Mouse (Mus musculus) hindlimb bud, embryonic 11.5 days (tissue): ENCODE results near the gene Fscn2.
"Not testable (repeated sequence)": the region's sequence is repeated elsewhere in the genome, so short reads cannot be mapped to it uniquely, and the experiment has no call there.

Experiments used
- DNase-seq: peaks from one replicate; pipeline ENCODE4 v3.0.0-alpha.2; 2012; ENCODE audit warnings: low read depth, low spot score; ENCODE audit errors: extremely low spot score

Fscn2 gene

GRCm38 (mm10) chr11:120345067-120345681 is 16.2 kb upstream of the Fscn2 start:
- DNase-seq: no peak

GRCm38 (mm10) chr11:120346383-120347034 is 14.8 kb upstream of the Fscn2 start:
- not testable (repeated sequence) for DNase-seq

DNA sequence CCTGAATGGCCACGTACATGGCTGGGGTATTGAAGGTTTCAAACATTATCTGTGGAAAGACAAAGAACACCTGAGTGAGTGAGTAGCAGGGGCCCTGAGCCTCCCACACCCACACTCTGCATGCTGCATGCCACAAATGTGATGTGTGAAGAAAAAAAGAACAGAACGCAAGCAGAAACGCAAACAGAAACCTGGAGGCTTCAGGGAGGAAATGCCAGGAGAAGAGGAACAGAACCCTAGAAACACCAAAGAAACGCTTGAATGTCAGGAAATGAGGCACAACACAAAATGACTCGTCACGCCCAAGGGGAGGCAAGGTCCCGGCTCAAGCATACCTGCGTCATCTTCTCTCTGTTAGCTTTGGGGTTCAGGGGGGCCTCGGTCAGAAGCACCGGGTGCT is 14.0 kb upstream of the Fscn2 start:
- no peak for DNase-seq

GRCm38 (mm10) chr11:120347791-120348683 is 13.3 kb upstream of the Fscn2 start, which contains the start of gene Actg1:
Gene Actg1 (minus strand): TSS chr11:120348542.
- DNase-seq: no peak

- no peak for DNase-seq
These were observed 12.5 kb upstream of the Fscn2 start for GRCm38 (mm10) chr11:120348684-120349370.

DNA sequence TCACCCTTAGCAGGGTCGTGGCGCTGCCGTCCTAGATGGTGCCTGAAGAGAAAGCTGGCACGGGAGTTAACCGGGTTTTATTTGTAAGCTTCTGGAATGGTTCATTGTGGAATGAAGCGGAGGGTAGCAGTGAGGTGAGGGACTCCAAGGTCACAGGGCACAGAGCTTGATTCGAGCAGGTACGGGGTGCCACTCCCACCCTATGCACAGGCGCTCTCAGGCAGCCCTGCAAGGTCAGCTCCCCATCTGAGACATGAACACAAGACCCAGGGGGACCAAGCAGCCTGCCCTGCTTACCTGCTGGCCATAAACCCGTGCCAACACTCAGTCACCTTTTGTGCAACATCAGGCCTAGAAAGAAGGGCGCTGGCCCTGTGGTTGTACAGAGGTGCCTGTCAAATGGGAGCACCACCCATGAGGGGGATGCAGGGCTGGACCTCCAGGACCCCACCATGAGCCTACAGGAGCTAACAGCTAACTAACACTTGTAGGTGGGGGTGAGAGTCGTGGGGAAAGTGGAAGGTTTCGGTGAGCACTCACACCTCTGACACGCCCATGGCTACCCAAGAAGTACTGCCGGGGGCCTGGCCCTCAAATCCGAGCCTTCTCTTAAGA is 11.9 kb upstream of the Fscn2 start:
- no peak for DNase-seq

DNA sequence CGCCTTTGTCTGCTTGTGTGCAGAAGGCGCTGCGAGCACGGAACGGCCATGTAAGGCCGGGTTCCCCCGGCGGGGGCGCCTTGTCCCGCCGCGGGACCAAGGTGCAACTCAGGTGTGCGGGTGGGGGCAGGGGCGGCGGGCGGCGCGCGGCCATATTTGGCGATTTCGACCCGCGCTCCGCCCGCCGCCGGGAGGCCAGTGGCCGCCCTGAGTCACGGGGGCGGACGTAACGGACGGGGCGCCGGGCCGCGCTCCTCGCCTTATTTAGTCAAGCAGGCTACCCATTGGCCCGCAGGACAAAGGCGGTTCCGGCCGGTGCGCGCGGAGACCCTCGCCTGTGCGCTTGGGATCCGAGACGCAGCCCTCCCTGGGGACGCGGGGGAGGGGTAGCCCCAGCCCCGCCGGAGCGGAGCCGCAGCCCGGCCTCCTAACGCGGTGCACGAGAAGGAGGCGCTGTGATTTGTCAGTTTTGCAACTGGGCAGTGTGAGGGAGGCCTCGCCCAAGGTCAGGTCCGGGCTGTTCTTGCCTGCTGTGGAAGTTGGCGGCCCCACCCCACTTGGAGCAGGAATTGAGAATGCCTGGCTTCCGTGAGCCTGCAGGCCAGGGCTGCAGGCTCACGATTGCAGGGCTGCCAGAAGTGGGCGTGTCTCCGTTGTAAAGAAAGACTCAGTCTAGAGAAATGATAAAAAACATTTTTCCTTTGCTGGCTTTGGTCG is 11.2 kb upstream of the Fscn2 start:
- DNase-seq: no peak

- no peak for DNase-seq
These were observed 10.6 kb upstream of the Fscn2 start for GRCm38 (mm10) chr11:120350711-120351110.

- no peak for DNase-seq
These were observed 9.9 kb upstream of the Fscn2 start for GRCm38 (mm10) chr11:120351250-120352092.

DNA sequence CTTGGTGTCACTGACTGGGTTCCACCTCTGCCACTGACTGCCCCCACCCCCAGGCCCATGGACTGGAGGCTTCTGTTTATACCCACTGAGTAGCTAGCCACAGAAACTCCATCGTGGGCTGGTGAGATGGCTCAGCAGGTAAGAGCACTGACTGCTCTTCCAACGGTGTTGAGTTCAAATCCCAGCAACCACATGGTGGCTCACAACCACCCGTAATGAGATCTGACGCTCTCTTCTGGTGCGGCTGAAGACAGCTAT is 9.3 kb upstream of the Fscn2 start:
- DNase-seq: not testable (repeated sequence)

DNA sequence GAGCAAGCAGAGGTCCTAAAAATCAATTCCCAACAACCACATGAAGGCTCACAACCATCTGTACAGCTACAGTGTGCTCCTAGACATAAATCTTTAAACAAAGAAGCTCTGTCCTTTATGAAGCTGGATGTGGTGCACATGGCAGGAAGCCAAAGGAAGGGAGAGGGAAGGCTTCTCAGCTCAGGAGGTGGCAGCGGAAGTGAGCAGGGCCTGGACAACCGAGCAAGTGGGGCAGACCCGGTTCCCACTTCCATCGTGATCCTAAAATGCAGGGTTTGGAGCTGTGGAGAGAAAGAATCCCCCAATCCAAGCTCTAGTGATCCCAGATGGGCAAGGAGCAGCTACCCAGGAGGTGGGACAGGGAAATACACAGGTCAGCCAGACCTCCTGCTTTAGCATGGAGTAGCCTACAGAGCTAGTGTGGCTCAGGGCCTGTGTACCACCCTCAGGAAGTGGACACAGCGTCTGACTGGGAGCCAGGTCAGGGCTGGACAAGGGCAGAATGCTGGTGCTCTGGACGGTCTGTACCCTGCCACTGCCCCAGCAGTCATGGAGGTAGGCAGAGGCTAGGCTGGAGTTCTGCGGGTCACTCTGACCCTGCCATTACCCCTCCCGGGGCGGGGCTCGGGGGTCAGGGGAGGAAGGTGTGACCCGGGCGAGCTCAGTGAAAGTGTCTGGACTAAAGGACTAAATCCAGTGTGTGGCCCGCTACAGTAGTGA is 8.6 kb upstream of the Fscn2 start:
- no peak for DNase-seq

- no peak for DNase-seq
These were observed 7.6 kb upstream of the Fscn2 start for GRCm38 (mm10) chr11:120353500-120354303.

GRCm38 (mm10) chr11:120354304-120355276 is 6.7 kb upstream of the Fscn2 start:
- no peak for DNase-seq

- no peak for DNase-seq
These were observed 5.9 kb upstream of the Fscn2 start for GRCm38 (mm10) chr11:120355277-120356039.

DNA sequence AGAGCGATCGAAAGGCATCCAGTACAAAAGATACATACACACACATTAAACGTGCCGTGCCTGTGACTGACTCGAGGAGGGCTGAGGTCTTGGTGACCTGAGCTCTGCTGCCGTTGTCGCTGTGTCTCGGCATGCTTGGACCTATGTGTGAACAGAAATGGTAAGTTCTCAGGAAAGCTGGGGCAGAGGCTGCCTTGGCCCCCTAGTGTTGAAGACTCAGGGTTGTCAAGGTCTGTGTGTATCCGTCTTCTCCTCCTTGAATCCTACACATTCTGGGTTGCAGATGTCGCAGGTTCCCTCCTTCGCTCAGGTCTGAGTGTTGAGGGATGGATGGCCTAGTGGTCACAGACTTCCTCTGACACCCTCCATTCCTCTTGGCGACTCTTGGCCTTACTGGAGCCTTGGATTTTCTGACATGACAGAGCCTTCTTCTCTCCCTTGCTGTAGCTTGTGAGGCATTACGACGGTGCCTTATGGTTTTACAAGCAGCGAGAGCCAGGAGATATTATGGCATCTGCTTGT is 5.0 kb upstream of the Fscn2 start:
- DNase-seq: no peak

- DNase-seq: no peak
These were observed 4.4 kb upstream of the Fscn2 start for GRCm38 (mm10) chr11:120356900-120357299.
